19 mouse cellular contexts compared by ENCODE assay signal in genomic region chr3:107075705-107076104, GRCm38 (mm10). TPM values are rescaled to one million over a fixed set of nuclear protein-coding genes. Genes with fewer than 3 reads are reported as not detected.
"Had no signal": no experiment of that assay in that cellular context is flagged by ENCODE, and none has a peak within 500 bp of the region (broad histone marks: within the 10 kb centered on the region; RNA-seq: fewer than 3 reads in every experiment).

No protein-coding gene starts in this region.

- H3K4me3 ChIP-seq: midbrain, embryonic 10.5 days; midbrain, embryonic 12.5 days; myocyte; neural tube, embryonic 13.5 days; neural tube, embryonic 15.5 days had no signal

- DNase-seq: lung, adult 18-20 months; lung, embryonic 14.5 days; lung, postnatal 10 days; lung, postnatal 4 days; midbrain, embryonic 14.5 days; retina, postnatal 1 day; right cerebral cortex, adult 18-20 months; right cerebral cortex, postnatal 25 days; right cerebral cortex, postnatal 4 days; spleen, adult 18-20 months; thymus, adult 18-20 months; thymus, postnatal 25 days had no signal

- H3K36me3 ChIP-seq: midbrain, embryonic 10.5 days; midbrain, embryonic 12.5 days; neural tube, embryonic 13.5 days; neural tube, embryonic 15.5 days had no signal

- H3K4me1 ChIP-seq: midbrain, embryonic 10.5 days; midbrain, embryonic 12.5 days; neural tube, embryonic 13.5 days; neural tube, embryonic 15.5 days had no signal

- ATAC-seq: midbrain, embryonic 16.5 days had no signal

- H3K9me3 ChIP-seq: midbrain, embryonic 10.5 days; midbrain, embryonic 12.5 days; neural tube, embryonic 13.5 days; neural tube, embryonic 15.5 days had no signal

- H3K27me3 ChIP-seq: midbrain, embryonic 12.5 days; neural tube, embryonic 13.5 days; neural tube, embryonic 15.5 days had no signal

- H3K27ac ChIP-seq: midbrain, embryonic 10.5 days; midbrain, embryonic 12.5 days; neural tube, embryonic 13.5 days; neural tube, embryonic 15.5 days had no signal

- H3K4me2 ChIP-seq: lung, embryonic 14.5 days; midbrain, embryonic 12.5 days; neural tube, embryonic 13.5 days; neural tube, embryonic 15.5 days had no signal

- H3K9ac ChIP-seq: lung, embryonic 14.5 days; midbrain, embryonic 12.5 days; neural tube, embryonic 13.5 days; neural tube, embryonic 15.5 days had no signal

RNA-seq across cellular contexts. Expression of gene Kcna2, which starts 25.2 kb away (rescaled TPM):
- total RNA-seq: megakaryocyte-erythroid progenitor cell, adult 5-6 weeks had no signal
- polyA plus RNA-seq: myocyte had no signal
